Mouse (Mus musculus): ENCODE data around the gene Abcb9. TPM values are rescaled to one million over a fixed set of nuclear protein-coding genes. Genes with fewer than 3 reads are reported as not detected.
"Not testable (repeated sequence)": the region's sequence is repeated elsewhere in the genome, so short reads cannot be mapped to it uniquely, and the experiment has no call there.

The Abcb9 gene
- polyA plus RNA-seq, 1 experiment from 2014 or later, result 12.8 TPM

DNA sequence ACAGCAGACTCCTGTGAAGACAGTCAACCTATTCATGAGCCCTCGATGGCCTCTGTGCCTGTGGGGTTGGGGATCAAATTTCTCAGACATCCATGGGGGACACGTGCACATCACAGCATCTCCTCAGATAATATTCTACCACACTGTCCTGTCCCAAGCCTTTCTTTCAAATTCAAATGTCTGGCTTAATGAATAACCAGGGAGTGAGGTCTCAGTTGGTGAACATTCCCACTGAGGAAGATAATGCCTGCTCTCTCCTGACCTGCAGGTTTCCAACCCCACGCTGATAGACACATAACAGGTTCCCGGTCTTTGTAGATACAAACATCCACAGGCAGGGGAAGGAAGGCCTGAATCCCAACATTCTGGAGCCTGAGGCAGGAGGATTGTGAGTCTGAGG is 38.6 kb downstream of the Abcb9 start:
- no peak for ATAC-seq (ENCODE audit: low read depth)
- 39% methylated on average over 4 of the region's 4 CpGs for WGBS

DNA sequence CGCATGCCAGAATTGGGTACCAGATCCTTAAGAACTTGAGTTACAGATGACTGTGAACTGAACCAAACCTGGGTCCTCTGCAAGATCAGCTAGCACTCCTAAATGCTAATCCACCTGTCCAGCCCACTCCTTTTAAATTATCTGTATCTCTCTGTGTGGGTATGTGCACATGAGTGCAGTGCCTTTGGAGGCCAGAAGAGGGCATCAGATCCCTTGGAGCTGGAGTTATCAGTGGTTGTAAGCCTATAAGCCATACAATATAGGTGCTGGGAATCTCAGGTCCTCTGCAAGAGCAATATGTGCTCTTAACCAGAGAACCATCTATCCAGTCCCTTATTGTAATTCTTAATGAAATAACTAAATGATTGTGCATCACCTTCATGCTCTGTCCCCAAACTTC is 39.4 kb downstream of the Abcb9 start:
- no peak for ATAC-seq (ENCODE audit: low read depth)
- H3K4me2 ChIP-seq (ENCODE audit: low read depth, low read length), result no peak overlapping the region
- no peak overlapping the region for H3K4me3 ChIP-seq (ENCODE audit: low read depth, low read length)
- H3K36me3 ChIP-seq (ENCODE audit: control insufficient read depth, insufficient read depth, low read length), result no peaks in the 10 kb centered on the region
- H3K9ac ChIP-seq (replicated peaks; ENCODE audit: low read depth, low read length), result no peak overlapping the region
- H3K27ac ChIP-seq (ENCODE audit: low read depth, low read length), result no peak overlapping the region
- H3K9me3 ChIP-seq (ENCODE audit: control insufficient read depth, low read length), result no peaks in the 10 kb centered on the region
- WGBS, result 100% methylated on average over 1 of the region's 1 CpGs
- no peaks in the 10 kb centered on the region for H3K27me3 ChIP-seq (ENCODE audit: control insufficient read depth, insufficient read depth, low read length)
- H3K4me1 ChIP-seq (ENCODE audit: control insufficient read depth, insufficient read depth, low read length), result no peaks in the 10 kb centered on the region

More for the DNA sequence above, 38.6 kb downstream of the Abcb9 start:
- no peaks in the 10 kb centered on the region for H3K36me3 ChIP-seq (ENCODE audit: control insufficient read depth, insufficient read depth, low read length)
- H3K4me3 ChIP-seq (ENCODE audit: low read depth, low read length), result no peak overlapping the region
- no peaks in the 10 kb centered on the region for H3K27me3 ChIP-seq (ENCODE audit: control insufficient read depth, insufficient read depth, low read length)
- no peaks in the 10 kb centered on the region for H3K4me1 ChIP-seq (ENCODE audit: control insufficient read depth, insufficient read depth, low read length)
- H3K9me3 ChIP-seq (ENCODE audit: control insufficient read depth, low read length), result no peaks in the 10 kb centered on the region
- H3K27ac ChIP-seq (ENCODE audit: low read depth, low read length), result no peak overlapping the region
- no peak overlapping the region for H3K9ac ChIP-seq (replicated peaks; ENCODE audit: low read depth, low read length)
- H3K4me2 ChIP-seq (ENCODE audit: low read depth, low read length), result no peak overlapping the region

- WGBS, result 91% methylated on average over 7 of the region's 7 CpGs
- not testable (repeated sequence) for H3K4me3 ChIP-seq (ENCODE audit: low read depth, low read length)
Observed at GRCm38 (mm10) chr5:124052641-124053040, 43.0 kb downstream of the Abcb9 start.

GRCm38 (mm10) chr5:124051899-124052491 is 43.6 kb downstream of the Abcb9 start:
- 84% methylated on average over 11 of the region's 11 CpGs for WGBS
- Histone ChIP-seq H3K4me1 (ENCODE audit: control insufficient read depth, insufficient read depth, low read length) (no peaks in the 10 kb centered on the region), H3K4me2 (ENCODE audit: low read depth, low read length) (no peak overlapping the region), H3K9ac (replicated peaks; ENCODE audit: low read depth, low read length) (no peak overlapping the region), H3K9me3 (ENCODE audit: control insufficient read depth, low read length) (no peaks in the 10 kb centered on the region), H3K36me3 (ENCODE audit: control insufficient read depth, insufficient read depth, low read length) (no peaks in the 10 kb centered on the region), H3K27me3 (ENCODE audit: control insufficient read depth, insufficient read depth, low read length) (no peaks in the 10 kb centered on the region), H3K27ac (ENCODE audit: low read depth, low read length) (no peak overlapping the region), H3K4me3 (ENCODE audit: low read depth, low read length) (no peak overlapping the region)
- no peak for ATAC-seq (ENCODE audit: low read depth)

More at GRCm38 (mm10) chr5:124052641-124053040, 43.0 kb downstream of the Abcb9 start:
- H3K9ac ChIP-seq (replicated peaks; ENCODE audit: low read depth, low read length); H3K4me2 ChIP-seq (ENCODE audit: low read depth, low read length); H3K27ac ChIP-seq (ENCODE audit: low read depth, low read length); ATAC-seq (ENCODE audit: low read depth); H3K4me1 ChIP-seq (ENCODE audit: control insufficient read depth, insufficient read depth, low read length); H3K27me3 ChIP-seq (ENCODE audit: control insufficient read depth, insufficient read depth, low read length); H3K9me3 ChIP-seq (ENCODE audit: control insufficient read depth, low read length); H3K36me3 ChIP-seq (ENCODE audit: control insufficient read depth, insufficient read depth, low read length): not testable (repeated sequence)

GRCm38 (mm10) chr5:124050095-124051050 is 45.2 kb downstream of the Abcb9 start:
- H3K9ac ChIP-seq (replicated peaks; ENCODE audit: low read depth, low read length), result no peak overlapping the region
- H3K27me3 ChIP-seq (ENCODE audit: control insufficient read depth, insufficient read depth, low read length), result no peaks in the 10 kb centered on the region

DNA sequence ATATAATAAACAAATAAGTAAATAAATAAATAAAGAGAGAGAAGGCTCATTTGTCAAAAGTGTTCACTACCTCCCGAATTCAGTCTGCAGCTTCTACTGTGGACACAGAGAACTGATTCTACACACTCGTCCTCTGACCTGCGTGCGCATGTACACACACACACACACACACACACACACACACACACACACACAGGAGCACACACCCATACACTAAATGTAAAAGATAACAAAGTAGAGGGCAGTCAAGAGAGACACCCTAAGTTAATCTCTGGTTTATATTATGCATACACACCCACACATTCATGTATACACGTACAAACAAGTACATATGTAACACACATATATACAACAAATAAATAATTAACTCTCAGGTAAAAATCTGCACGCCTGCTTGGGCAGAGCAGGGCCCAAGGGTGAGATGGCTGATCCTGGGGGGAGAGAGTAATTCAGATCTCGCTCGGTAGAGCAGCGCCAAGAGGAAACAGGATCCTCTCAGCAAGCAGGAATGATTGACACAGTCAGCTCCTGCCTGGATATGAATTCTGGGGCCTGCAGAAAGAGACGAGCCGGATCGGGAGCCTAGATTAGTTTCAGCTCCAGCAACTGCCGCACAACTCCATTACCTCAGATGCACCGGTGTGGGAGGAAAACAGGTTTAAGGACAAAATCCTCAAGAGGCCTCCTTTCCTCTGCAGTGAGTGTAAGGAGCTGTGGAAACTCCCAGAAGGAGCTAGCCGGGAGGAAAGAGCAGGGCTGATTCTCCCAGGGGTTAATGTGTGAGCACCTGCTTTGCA is 46.2 kb downstream of the Abcb9 start:
- Histone ChIP-seq H3K4me1 (ENCODE audit: control insufficient read depth, insufficient read depth, low read length) (0 out of 2 replicates have a peak, but pooled peaks cover 4% of the 10 kb centered on the region), H3K4me2 (ENCODE audit: low read depth, low read length) (no peak overlapping the region), H3K9me3 (ENCODE audit: control insufficient read depth, low read length) (no peaks in the 10 kb centered on the region), H3K27ac (ENCODE audit: low read depth, low read length) (no peak overlapping the region), H3K27me3 (ENCODE audit: control insufficient read depth, insufficient read depth, low read length) (no peaks in the 10 kb centered on the region), H3K36me3 (ENCODE audit: control insufficient read depth, insufficient read depth, low read length) (no peaks in the 10 kb centered on the region), H3K4me3 (ENCODE audit: low read depth, low read length) (no peak overlapping the region), H3K9ac (replicated peaks; ENCODE audit: low read depth, low read length) (no peak overlapping the region)
- 75% methylated on average over 15 of the region's 15 CpGs for WGBS
- no peak for ATAC-seq (ENCODE audit: low read depth)

More at GRCm38 (mm10) chr5:124050095-124051050, 45.2 kb downstream of the Abcb9 start:
- no peak overlapping the region for H3K4me2 ChIP-seq (ENCODE audit: low read depth, low read length)
- no peaks in the 10 kb centered on the region for H3K36me3 ChIP-seq (ENCODE audit: control insufficient read depth, insufficient read depth, low read length)
- 63% methylated on average over 14 of the region's 14 CpGs for WGBS
- H3K4me1 ChIP-seq (ENCODE audit: control insufficient read depth, insufficient read depth, low read length), result 0 out of 2 replicates have a peak, but pooled peaks cover 4% of the 10 kb centered on the region
- no peak for ATAC-seq (ENCODE audit: low read depth)
- no peak overlapping the region for H3K27ac ChIP-seq (ENCODE audit: low read depth, low read length)
- H3K4me3 ChIP-seq (ENCODE audit: low read depth, low read length), result no peak overlapping the region
- no peaks in the 10 kb centered on the region for H3K9me3 ChIP-seq (ENCODE audit: control insufficient read depth, low read length)

GRCm38 (mm10) chr5:124046741-124047401 is 48.7 kb downstream of the Abcb9 start:
- H3K4me1 ChIP-seq (ENCODE audit: control insufficient read depth, insufficient read depth, low read length), result 0 out of 2 replicates have a peak, but pooled peaks cover 4% of the 10 kb centered on the region
- no peaks in the 10 kb centered on the region for H3K27me3 ChIP-seq (ENCODE audit: control insufficient read depth, insufficient read depth, low read length)
- no peak overlapping the region for H3K27ac ChIP-seq (ENCODE audit: low read depth, low read length)
- H3K4me3 ChIP-seq (ENCODE audit: low read depth, low read length), result no peak overlapping the region
- WGBS, result 74% methylated on average over 7 of the region's 7 CpGs
- no peaks in the 10 kb centered on the region for H3K9me3 ChIP-seq (ENCODE audit: control insufficient read depth, low read length)
- H3K36me3 ChIP-seq (ENCODE audit: control insufficient read depth, insufficient read depth, low read length), result no peaks in the 10 kb centered on the region
- no peak overlapping the region for H3K9ac ChIP-seq (replicated peaks; ENCODE audit: low read depth, low read length)
- H3K4me2 ChIP-seq (ENCODE audit: low read depth, low read length), result no peak overlapping the region
- ATAC-seq (ENCODE audit: low read depth), result no peak

- Histone ChIP-seq H3K9ac (replicated peaks; ENCODE audit: low read depth, low read length) (no peak overlapping the region), H3K4me2 (ENCODE audit: low read depth, low read length) (no peak overlapping the region), H3K9me3 (ENCODE audit: control insufficient read depth, low read length) (no peaks in the 10 kb centered on the region), H3K4me1 (ENCODE audit: control insufficient read depth, insufficient read depth, low read length) (0 out of 2 replicates have a peak, but pooled peaks cover 4% of the 10 kb centered on the region), H3K27ac (ENCODE audit: low read depth, low read length) (no peak overlapping the region), H3K27me3 (ENCODE audit: control insufficient read depth, insufficient read depth, low read length) (no peaks in the 10 kb centered on the region), H3K4me3 (ENCODE audit: low read depth, low read length) (no peak overlapping the region), H3K36me3 (ENCODE audit: control insufficient read depth, insufficient read depth, low read length) (no peaks in the 10 kb centered on the region)
- 26% methylated on average over 11 of the region's 11 CpGs for WGBS
- ATAC-seq (ENCODE audit: low read depth), result no peak
Observed at GRCm38 (mm10) chr5:124045453-124046010, 50.1 kb downstream of the Abcb9 start.
